Mouse (Mus musculus): ENCODE measurements around the gene Mtfr1l.
"Not testable (repeated sequence)": the region's sequence is repeated elsewhere in the genome, so short reads cannot be mapped to it uniquely, and the experiment has no call there.

The Mtfr1l gene

DNA sequence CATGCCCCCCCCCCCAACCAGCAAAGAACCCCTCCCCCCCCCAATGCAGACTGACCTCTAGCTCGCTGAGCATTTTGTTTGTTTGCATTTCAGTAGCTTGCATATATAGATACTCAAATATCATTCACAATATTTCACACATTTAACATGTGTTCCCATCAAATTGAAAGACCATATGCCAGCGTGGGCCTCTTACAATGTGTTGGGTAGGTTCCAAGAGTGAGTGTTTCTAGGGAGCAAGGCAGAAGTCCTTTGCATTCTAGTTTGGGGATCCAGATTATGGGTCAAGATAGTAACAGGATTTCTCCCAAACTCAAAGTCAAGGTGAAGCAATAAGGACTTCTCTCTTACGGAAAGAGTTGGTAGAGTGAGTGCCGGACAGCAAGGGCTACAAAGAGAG lies 16.6 kb downstream of the Mtfr1l start:
- intact Hi-C loops (cut with DNase I), result no loop called here

DNA sequence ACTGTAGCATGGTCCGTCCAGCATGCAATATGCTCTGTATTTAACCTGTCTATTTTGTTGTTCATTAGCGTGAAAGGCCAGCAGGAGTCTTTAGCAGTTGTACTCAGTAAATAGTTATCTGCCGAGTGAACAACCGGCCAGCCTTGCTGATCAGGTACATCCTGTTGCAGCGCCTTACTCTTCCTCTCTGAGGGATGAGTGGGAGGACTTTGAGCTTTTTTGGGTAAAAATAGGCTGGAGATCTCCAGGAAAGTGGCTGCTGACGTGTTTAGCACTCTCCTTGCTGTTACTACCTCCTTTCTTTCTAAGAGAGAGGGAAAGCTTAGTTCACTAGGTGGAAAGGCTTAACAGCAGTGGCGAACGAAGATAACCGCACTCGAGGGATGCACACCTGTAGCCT lies 17.5 kb downstream of the Mtfr1l start:
- intact Hi-C loops (cut with DNase I), result no loop called here

DNA sequence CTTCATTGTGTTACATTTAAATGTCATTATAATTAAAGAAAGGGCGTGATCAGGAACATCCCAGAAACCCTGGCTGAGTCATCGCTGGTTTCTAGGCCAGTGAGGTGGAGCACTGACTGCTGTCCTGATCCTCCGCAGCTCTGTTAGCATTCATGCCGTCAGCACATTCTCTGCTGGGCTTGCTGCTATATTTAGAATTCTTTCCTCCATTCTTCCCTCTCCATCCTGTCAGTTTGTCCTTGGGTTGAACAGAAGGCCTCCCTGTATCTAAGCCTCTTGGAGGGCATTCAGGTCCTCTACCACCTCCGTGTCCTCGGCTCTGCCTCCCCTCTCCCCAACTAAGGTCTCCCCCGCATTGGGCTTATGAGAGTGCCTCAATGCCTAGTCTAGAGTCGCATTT lies 18.2 kb downstream of the Mtfr1l start:
- intact Hi-C loops (cut with DNase I), result no loop called here

DNA sequence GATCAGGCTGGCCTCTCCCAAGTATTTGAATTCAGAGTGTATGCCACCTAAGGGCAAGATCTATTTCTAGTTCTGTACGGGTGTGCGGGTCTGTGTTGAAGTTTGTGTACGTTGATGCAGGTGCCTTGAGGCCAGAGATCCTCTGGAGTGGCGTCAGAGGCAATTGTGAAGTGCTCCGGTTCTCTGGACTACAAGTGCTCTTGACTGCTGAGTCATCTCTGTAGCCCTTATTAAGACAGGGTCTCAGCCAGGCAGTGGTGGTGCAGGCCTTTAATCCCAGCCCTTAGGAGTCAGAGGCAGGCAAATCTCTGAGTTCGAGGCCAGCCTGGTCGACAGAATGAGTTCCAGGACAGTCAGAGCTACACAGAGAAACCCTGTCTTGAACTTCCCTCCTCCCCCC lies 19.6 kb downstream of the Mtfr1l start:
- intact Hi-C loops (cut with DNase I), result no loop called here

DNA sequence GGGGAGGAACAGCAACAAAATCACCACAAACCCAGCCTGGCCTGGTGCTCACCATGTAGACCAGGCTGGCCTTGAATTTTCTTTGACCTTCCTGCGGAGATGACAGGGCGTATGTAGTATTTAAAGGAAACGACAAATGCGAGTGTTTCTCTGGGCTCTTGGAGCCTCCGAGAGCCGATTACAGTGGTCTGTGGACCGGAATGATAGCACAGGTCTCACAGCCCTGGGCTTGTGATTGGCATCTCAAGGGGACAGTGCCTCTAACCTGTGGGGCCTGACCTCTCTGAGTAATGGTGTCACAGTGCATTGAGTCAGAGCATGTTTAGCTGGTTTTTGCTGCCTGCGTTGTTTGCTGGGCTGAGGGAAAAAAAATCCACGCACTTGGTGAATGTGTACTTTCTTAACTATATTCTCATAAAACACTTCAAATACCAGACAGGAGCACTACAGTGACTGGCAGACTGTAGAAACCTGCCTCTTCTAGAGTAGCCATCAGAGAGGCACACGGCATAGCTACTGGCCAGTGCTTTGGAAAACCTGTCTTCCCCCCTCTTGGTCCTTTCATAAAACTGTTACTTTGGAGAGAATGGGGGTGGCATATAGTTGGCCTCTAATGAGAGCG lies 20.8 kb downstream of the Mtfr1l start:
- intact Hi-C loops (cut with DNase I), result no loop called here

DNA sequence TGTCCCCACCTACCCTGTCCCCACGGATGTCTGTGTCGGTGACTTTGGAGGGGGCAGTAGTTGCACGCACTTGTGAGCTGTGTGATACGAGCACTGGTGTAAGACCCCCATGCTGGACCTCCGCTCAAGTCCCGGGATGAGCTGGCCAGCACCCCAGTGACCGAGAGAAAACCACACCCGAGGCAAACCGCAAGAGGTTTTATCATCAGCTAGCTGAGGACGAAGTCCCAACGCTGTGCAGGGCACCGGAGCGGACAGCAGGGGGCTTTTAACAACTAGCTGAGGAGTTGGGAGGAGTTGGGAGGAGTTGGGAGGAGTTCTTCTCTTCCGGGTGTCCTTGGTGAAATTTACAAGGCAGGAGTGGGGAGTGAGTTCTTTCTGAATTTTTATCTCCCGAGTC lies 22.4 kb downstream of the Mtfr1l start:
- intact Hi-C loops (cut with DNase I), result no loop called here

DNA sequence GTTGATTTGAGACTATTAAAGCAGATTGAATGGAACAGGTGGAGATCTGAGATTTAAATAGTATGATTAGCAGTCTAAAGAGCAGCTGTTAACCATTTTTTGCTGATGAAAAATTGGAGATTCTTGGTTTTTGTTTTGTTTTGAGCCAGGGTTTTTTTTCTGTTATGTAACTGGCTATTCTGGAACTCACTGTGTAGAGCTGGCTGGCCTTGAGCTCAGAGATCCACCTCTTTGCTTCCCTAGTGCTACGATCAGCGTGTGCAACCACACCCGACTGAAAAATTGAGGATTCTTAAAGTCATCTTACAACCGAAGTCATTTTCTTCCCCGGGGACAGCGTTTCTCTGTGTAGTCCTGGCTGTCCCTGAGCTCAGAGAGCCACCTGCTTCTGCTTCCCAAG lies 23.5 kb downstream of the Mtfr1l start:
- intact Hi-C loops (cut with DNase I), result no loop called here

DNA sequence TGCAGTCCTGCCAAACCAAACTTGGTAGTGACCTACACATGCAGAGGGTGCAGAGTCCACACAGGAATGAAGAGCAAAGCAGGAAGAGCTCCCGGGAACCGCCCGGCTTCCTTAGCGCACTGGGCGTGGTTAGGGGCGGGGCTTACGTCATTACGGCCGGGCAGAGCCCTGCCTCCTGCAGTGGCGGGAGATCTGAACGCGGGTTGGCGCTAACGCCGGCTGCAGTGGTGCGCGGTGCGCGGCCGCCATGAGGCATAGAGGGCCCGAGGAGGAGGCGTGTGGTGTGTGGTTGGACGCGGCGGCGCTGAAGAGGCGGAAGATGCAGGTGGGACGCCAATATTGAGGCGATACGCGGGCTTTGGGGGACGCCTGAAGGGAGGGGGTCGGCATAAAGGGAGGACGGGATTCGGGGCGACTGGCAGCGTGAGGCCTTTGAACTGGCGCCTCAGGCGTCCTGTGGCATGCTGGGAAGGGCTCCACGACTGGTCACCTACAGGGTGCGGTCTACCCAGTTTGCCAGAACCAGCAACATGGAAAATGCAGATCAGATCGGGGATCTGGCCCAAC lies 24.3 kb downstream of the Mtfr1l start, which contains the start of gene Aunip:
Aunip (plus strand) TSS at position 155 of the 567 bp plus-strand sequence.
- intact Hi-C loops (cut with DNase I), result no loop called here

DNA sequence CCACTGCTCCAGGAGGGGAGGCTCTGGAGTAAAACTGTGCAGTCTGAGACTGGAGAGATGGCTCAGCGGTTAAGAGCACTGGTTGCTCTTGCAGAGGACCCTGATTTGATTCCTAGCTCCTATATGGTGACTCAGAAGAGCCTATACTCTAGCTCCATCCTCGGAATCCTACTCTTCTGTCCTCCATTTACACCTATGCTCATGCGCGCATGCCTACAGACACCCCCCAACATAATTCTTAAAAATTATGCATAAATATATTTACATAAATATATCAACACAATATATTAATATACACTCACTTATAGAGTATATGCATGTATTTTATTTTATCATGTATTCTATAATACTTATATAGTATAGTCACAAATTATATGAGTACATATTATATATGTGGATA lies 24.8 kb downstream of the Mtfr1l start:
- intact Hi-C loops (cut with DNase I), result no loop called here

DNA sequence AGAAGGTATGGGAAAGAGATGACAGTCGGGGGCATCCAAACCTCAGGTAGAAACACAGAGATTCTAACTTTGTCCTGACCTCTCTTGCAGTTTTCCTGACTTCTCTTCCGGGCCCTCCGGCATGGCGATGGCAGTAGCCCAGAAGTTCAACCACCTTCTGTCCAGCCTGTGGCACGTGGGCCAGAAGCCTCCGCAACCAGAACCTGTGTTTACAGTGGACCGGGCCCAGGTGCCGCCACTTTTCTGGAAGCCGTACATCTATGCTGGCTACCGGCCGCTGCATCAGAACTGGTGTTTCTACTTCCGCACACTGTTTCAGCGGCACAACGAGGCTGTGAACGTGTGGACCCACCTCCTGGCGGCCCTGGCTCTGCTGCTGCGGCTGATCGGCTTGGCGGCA lies 28.5 kb downstream of the Mtfr1l start:
- intact Hi-C loops (cut with DNase I), result no loop called here

DNA sequence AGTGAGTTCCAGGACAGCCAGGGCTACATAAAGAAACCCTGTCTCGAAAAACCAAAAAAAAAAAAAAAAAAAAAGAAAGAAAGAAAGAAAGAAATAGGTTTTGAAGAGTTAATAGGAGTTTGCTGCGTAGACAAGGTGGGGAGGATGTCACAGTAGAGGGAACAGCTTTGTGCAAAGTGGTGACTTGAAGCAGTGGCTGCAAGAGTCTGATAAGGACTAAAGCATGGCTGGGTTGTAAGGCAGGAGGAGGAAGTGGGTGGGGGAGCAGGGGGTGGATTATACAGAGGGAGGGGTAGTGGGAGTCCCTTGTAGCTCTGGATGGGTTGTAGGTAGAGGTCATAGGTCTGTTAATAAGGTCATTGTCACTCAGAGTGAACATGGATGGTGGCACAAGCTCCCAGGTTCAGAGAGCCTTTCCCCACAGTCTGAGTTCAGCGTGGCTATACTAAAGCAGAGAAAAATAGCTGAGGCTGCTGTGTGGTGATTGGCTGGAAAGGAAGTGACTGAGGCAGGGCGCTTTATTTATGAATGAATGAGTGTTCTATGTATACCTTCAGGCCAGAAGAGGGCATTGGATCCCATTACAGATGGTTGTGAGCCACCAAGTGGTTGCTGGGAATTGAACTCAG lies 29.1 kb downstream of the Mtfr1l start:
- intact Hi-C loops (cut with DNase I), result no loop called here

DNA sequence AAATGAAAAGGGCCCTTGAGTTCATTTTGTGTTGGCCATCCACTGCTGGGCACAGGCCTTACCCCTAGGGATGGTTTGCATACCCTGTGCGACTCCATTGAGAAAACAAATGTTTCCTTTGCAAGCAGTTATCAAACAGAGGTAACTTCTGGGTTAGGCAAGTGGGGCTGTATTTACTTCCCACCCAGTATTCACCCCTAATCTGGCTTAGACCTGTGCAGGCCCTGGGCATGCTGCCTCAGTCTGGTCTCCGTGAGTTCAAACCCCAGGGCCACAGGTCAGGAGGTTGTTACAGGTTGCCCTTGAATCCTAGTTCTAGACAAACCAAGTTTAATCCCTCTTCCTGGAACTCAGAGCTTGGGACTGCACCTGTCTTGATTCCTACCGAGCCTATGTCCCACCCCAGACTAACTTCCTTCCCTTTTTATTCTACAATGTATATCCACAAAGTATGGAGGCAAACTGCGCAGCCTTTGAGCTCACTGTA lies 29.8 kb downstream of the Mtfr1l start:
- intact Hi-C loops (cut with DNase I), result no loop called here

DNA sequence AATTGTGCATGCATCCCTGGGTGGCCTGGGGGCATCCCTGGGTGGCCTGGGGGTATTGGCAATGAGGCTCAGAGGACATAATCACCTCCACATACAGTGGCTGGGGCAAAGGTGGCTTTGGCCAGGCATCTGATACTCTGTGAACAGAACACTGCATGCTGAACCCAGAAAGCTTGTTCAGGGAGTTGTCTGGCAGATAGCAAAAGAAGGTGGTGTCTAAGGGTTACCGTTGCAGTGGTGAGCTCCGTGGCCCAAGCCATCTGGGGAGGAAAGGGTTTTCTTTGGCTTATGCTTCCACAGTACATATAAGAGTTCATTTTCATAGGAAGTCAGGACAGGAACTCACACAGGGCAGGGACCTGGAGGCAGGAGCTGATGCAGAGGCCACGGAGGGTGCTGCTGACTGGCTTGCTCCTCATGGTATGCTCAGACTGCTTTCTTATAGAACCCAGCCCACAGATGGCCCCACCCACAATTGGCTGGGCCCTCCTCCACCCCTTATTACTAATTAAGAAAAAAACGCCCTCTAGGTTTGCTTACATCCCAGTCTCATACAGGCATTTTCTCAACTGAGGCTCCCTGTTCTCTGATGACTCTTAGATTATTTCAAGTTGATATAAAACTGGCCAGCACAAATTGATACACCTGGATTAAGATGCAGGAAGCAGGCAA lies 31.4 kb downstream of the Mtfr1l start:
- intact Hi-C loops (cut with DNase I), result no loop called here

DNA sequence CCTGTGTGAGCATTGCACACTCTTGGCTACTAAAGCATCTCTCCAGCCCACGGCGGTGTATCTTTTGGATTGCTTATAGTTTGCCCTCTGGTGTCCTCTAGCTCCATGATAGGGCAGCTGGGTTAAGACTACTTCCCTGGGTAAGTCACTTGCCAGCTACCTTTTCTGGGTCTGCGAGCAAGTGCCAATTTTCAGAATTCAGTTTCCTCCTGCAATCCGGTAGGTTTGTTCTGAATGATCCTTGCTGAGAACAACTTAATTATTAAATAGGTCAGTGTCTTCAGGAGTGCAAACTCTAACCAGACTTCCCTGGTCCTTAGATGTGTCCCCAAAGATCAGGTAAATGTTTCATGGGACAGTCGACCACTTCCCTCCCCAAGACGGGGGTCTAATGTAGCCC lies 34.1 kb downstream of the Mtfr1l start:
- intact Hi-C loops (cut with DNase I), result no loop called here

DNA sequence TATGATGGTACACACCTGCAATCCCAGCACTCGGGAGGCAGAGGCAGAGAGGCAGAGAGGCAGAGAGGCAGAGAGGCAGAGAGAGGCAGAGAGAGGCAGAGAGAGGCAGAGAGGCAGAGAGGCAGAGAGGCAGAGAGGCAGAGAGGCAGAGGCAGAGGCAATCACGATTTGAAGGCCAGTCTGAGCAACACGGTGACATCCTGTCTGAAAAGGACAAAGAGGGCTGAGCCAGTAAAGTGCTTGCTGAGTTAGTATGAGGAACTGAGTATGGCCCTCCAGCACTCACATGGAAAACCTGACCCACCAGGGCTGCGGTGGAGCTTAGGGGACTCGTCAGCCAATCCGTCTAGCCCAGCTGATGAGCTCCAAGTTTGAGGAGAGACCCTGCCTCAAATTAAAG lies 36.2 kb downstream of the Mtfr1l start:
- intact Hi-C loops (cut with DNase I), result not testable (repeated sequence)

DNA sequence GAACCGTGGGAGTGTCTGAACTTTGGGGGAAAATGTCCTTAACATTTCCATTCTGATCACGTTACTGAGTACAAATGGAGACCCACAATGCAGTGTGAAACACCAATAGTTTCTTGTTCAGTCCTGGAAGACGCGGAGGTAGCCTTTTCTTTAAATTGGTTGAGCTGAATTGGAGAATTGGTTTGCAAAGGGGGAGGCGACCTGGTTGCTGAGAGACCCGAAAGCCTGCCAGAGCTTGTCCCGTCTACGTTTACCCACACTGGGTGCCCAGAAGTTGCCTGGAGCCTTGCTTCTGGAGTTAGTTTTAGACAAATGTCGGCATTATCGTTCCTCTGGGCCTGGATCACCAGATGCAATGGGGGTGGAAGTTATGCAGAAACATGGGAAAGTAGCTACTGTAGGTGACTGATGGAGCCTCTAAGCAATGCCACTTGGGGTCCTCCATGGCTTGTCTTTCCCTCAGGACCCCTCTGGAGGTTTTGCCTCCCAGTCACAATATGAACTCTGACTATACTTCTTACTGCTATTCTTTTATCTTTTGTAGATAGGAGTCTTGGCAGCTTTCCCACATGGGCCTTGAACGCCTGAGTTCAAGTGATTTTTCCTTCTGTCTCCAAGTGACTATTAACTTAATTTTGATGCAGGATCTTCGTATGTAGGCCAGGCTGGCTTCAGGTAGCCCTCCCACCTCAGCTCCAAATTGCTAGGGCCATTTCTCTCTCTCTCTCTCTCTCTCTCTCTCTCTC lies 37.0 kb downstream of the Mtfr1l start:
- intact Hi-C loops (cut with DNase I), result no loop called here

DNA sequence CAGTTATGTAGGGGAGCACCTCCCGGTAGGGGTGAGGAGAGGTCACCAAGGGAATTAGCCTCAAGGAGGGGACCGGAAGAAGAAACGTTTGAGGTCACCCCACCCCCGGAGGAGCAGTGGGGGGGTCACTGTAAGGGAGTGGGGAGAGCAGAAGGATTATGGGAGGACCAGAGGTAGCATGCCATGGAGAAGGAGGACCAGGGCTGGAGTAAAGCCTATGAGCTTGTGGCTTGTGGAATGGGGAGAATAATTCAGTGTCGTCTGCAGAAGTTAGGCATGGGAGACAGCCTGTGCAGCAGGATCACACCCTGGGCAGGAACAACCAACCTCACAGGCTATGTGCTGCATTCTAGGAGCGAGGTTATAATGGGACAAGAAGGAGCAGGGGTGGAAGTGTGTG lies 38.0 kb downstream of the Mtfr1l start:
- intact Hi-C loops (cut with DNase I), result no loop called here

DNA sequence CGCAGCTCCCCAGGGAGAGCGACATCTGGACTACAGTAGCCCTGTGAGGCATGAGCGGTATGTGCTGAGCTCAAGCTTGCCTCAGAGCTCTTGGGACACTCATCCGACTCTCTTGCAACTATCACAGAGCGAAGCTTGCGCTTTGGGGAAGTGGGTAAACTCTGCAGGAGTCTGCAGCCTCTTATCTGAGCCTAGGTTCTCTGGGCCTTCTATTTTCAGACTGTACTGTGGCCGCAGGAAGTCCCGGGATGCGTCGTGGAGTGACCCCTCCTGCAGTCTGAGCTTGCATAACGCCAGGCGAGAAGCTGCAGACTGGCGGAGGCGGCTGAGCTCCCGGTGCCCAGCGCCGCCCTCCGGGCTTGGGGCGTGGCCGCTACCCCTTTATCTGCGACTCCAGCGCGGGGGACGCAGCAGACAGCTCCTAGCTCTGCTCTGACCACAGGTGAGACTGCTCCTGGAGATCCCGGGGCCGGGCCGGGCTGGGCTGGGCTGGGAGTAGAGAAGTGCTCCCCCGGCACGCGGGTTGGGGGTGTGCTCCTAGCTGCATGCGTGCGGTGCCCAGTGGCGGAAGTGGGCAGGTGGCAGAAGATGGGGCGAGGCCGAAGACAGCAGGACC lies 38.5 kb downstream of the Mtfr1l start, which contains the start of gene Paqr7:
Paqr7 (plus strand) TSS at position 103 of the 616 bp plus-strand sequence.
- intact Hi-C loops (cut with DNase I), result no loop called here

DNA sequence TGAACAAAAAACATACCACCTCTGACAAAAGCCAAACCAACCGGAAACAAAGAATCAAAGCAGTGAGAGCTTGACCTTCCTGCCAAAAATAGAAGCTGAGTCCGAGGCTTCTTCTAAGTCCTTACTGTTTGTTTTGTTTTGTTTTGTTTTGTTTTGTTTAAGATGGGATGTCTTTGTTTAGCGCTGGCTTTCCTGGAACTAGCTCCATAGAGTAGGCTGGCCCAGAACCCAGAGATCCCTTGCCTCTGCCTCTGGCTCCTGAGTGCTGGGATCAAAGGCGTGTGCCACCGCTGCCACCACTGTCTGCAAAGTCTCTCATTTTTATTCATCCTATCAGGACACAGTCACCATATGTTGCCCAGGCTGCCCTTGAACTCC lies 39.7 kb downstream of the Mtfr1l start:
- intact Hi-C loops (cut with DNase I), result no loop called here

DNA sequence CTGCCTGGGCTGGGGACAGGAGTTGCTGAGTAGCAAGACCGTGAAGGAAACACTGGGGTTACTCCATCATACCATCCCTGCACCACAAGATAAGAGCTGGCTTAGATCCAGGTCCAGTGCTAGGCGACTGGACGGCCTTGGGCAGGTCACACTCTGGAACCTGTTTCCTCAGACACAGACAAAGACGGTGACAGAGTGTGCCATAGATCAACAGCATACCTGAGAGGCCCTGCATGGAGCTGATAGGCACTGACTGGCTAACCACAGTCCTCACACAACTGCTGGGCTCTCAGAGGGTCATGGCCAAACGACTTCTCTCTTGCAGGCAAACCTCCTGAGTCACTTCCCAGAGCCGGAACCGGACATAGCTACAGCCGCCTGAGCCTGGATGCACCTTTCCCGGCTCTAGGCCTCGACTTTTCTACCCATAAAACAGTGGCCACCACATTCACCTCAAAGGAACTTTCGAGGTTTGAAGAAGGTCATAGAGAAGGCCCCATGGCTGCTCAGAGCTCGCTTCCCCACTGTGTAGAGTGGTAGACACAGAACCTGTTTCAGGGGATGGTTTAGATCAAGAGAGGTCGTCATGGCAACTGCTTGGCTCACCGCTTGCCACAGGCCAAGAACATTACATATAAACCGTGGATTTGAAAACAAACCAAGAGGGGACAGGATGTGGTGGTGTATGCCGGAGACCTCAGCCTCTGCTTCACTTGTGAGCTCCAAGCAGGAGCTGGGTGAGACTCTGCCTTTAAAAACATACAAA lies 40.2 kb downstream of the Mtfr1l start:
- intact Hi-C loops (cut with DNase I), result no loop called here
